Comparison of ENCODE assay signal across 29 mouse cellular contexts in the genomic region with DNA sequence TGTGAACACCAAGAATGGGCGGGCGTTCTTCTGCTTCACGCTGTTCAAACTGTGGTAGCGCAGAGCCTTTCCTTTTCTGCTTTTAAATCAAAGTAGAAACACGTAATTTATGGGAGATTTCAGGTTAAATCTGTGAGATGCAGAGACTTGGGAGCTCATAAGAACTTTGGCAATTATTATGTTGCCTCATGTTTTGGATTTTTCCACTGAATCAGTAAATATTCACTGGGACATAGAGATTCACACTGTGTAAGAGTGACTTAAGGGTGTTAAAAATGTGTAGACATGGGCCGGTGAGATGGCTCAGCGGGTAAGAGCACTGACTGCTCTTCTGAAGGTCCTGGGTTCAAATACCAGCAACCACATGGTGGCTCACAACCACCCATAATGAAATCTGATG. TPM values are rescaled to one million over a fixed set of nuclear protein-coding genes. Genes with fewer than 3 reads are reported as not detected.
"Had no signal": no experiment of that assay in that cellular context is flagged by ENCODE, and none has a peak within 500 bp of the region (broad histone marks: within the 10 kb centered on the region; RNA-seq: fewer than 3 reads in every experiment).

No protein-coding gene starts in this region.

- ATAC-seq: hindbrain, embryonic 16.5 days; intestine, embryonic 15.5 days; liver, embryonic 12.5 days had no signal

- H3K4me2 ChIP-seq: heart, embryonic 12.5 days; hindbrain, embryonic 12.5 days; hindbrain, embryonic 14.5 days; intestine, embryonic 15.5 days; kidney, embryonic 15.5 days; limb, embryonic 13.5 days; limb, embryonic 15.5 days; liver, embryonic 12.5 days had no signal

- H3K36me3 ChIP-seq: heart, embryonic 10.5 days; heart, embryonic 12.5 days; hindbrain, embryonic 10.5 days; hindbrain, embryonic 12.5 days; intestine, embryonic 15.5 days; kidney, embryonic 15.5 days; limb, embryonic 13.5 days; limb, embryonic 15.5 days; liver, embryonic 12.5 days had no signal

- H3K9me3 ChIP-seq: heart, embryonic 10.5 days; heart, embryonic 12.5 days; hindbrain, embryonic 10.5 days; hindbrain, embryonic 12.5 days; intestine, embryonic 15.5 days; kidney, embryonic 15.5 days; limb, embryonic 13.5 days; limb, embryonic 15.5 days; liver, embryonic 12.5 days had no signal

- H3K4me1 ChIP-seq: intestine, embryonic 15.5 days; liver, embryonic 12.5 days had no signal

- H3K4me3 ChIP-seq: gastrocnemius, adult 2 months; heart, embryonic 10.5 days; heart, embryonic 12.5 days; hindbrain, embryonic 10.5 days; hindbrain, embryonic 12.5 days; intestine, embryonic 15.5 days; kidney, embryonic 15.5 days; limb, embryonic 13.5 days; limb, embryonic 15.5 days; liver, embryonic 12.5 days had no signal

- DNase-seq: gastrocnemius, adult 2 months; gastrocnemius, postnatal 10 days; gastrocnemius, postnatal 25 days; heart, adult 18-20 months; heart, postnatal 10 days; heart, postnatal 4 days; kidney, adult 11 months; kidney, adult 2 months; kidney, adult 9 months; kidney, postnatal 14 days; kidney, postnatal 36 days; layer of hippocampus, adult 9-11 months; layer of hippocampus, postnatal 36 days; left cerebral cortex, postnatal 4 days had no signal

- H3K9ac ChIP-seq: heart, embryonic 12.5 days; hindbrain, embryonic 12.5 days; hindbrain, embryonic 14.5 days; intestine, embryonic 15.5 days; kidney, embryonic 15.5 days; limb, embryonic 13.5 days; limb, embryonic 15.5 days; liver, embryonic 12.5 days had no signal

- H3K27ac ChIP-seq: gastrocnemius, adult 2 months; heart, embryonic 10.5 days; hindbrain, embryonic 10.5 days; hindbrain, embryonic 12.5 days; hindbrain, embryonic 14.5 days; intestine, embryonic 15.5 days; kidney, embryonic 15.5 days; kidney, postnatal 0 days; limb, embryonic 13.5 days; limb, embryonic 15.5 days; liver, embryonic 12.5 days had no signal

RNA-seq across cellular contexts. Expression of a gene that starts 8.8 kb away (rescaled TPM):
- polyA plus RNA-seq: heart, embryonic 10.5 days; heart, embryonic 12.5 days; heart, embryonic 14.5 days; heart, embryonic 16.5 days; hindbrain, embryonic 10.5 days; hindbrain, embryonic 12.5 days; hindbrain, embryonic 14.5 days; hindbrain, embryonic 16.5 days; intestine, embryonic 15.5 days; kidney, embryonic 15.5 days; kidney, postnatal 0 days; limb, embryonic 11.5 days; limb, embryonic 13.5 days; limb, embryonic 15.5 days; liver, embryonic 12.5 days had no signal
